Mouse (Mus musculus) hindbrain, embryonic 13.5 days (tissue): ENCODE measurements around the gene Gm9918. TPM values are rescaled to one million over a fixed set of nuclear protein-coding genes. Genes with fewer than 3 reads are reported as not detected.

Source experiments
- polyA plus RNA-seq: library from polyadenylated mRNA; unstranded; fragments of >200 nt; fragmentation: Nextera tagmentation; extraction: Ambion mirVana; gene quantifications from 2 replicates; pipeline ENCODE4 v1.2.1, GENCODE M21; 2015

The Gm9918 gene
- polyA plus RNA-seq, 1 experiment from 2014 or later = 0.22 TPM

Other genes with a start within 250 kb of the Gm9918 start
- 7.6 and 14.2 TPM in 2 replicates for gene Krt18, start 242.4 kb upstream of the Gm9918 start, polyA plus RNA-seq
- gene Eif4b, start 196.8 kb upstream of the Gm9918 start, polyA plus RNA-seq = 82.3 and 82.9 TPM in 2 replicates
- gene Tns2, start 170.2 kb upstream of the Gm9918 start, polyA plus RNA-seq = 8.3 and 9.3 TPM in 2 replicates
- gene Spryd3, start 134.3 kb upstream of the Gm9918 start, polyA plus RNA-seq = 50.8 and 57.4 TPM in 2 replicates
- gene Igfbp6, start 126.2 kb upstream of the Gm9918 start, polyA plus RNA-seq = 0.49 and 1.2 TPM in 2 replicates
- 0.14 TPM in 1 of 2 replicates, not detected in the other for gene Soat2, start 120.0 kb upstream of the Gm9918 start, polyA plus RNA-seq
- gene Zfp740, start 67.3 kb upstream of the Gm9918 start, polyA plus RNA-seq = 68.8 and 71.7 TPM in 2 replicates
- gene Csad, start 65.8 kb upstream of the Gm9918 start, polyA plus RNA-seq = 43.2 and 44.5 TPM in 2 replicates
- 0.45 and 1.5 TPM in 2 replicates for gene Itgb7, start 38.6 kb upstream of the Gm9918 start, polyA plus RNA-seq
- 5.7 and 7.1 TPM in 2 replicates for gene Rarg, start 13.0 kb upstream of the Gm9918 start, polyA plus RNA-seq
- gene Mfsd5, start 8.9 kb downstream of the Gm9918 start, polyA plus RNA-seq = 54.7 TPM in 2 replicates
- 7.0 and 7.2 TPM in 2 replicates for gene Espl1, start 25.7 kb downstream of the Gm9918 start, polyA plus RNA-seq
- 502 and 514 TPM in 2 replicates for gene Pfdn5, start 55.6 kb downstream of the Gm9918 start, polyA plus RNA-seq
- gene Myg1, start 61.1 kb downstream of the Gm9918 start, polyA plus RNA-seq = 91.8 and 96.4 TPM in 2 replicates
- 33.3 and 34.8 TPM in 2 replicates for gene Aaas, start 80.2 kb downstream of the Gm9918 start, polyA plus RNA-seq
- 1.1 and 1.2 TPM in 2 replicates for gene Sp7, start 96.6 kb downstream of the Gm9918 start, polyA plus RNA-seq
- 4.6 and 6.0 TPM in 2 replicates for gene Sp1, start 135.6 kb downstream of the Gm9918 start, polyA plus RNA-seq
- gene Amhr2, start 174.8 kb downstream of the Gm9918 start, polyA plus RNA-seq = 0.14 and 0.40 TPM in 2 replicates
- gene Prr13, start 188.5 kb downstream of the Gm9918 start, polyA plus RNA-seq = 107 and 109 TPM in 2 replicates
- 148 and 150 TPM in 2 replicates for gene Pcbp2, start 200.0 kb downstream of the Gm9918 start, polyA plus RNA-seq
- gene Gm10337, start 233.2 kb downstream of the Gm9918 start, polyA plus RNA-seq = 6.3 and 17.2 TPM in 2 replicates
- gene Map3k12, start 246.5 kb downstream of the Gm9918 start, polyA plus RNA-seq = 48.9 and 49.6 TPM in 2 replicates
- gene Tarbp2, start 247.6 kb downstream of the Gm9918 start, polyA plus RNA-seq = 94.5 and 94.6 TPM in 2 replicates